Mouse (Mus musculus) embryonic facial prominence, embryonic 11.5 days (tissue): Measurements from ENCODE around the gene Catsperg2. TPM values are rescaled to one million over a fixed set of nuclear protein-coding genes. Genes with fewer than 3 reads are reported as not detected.
"Not testable (repeated sequence)": the region's sequence is repeated elsewhere in the genome, so short reads cannot be mapped to it uniquely, and the experiment has no call there.

Source experiments
- ATAC-seq: fragments of 200-750 bp; cut with Nextera tagmentation; replicated peaks from 2 replicates; pipeline ENCODE4 v1.8.0; 2017; ENCODE audit warnings: low read depth; ENCODE audit not compliant: insufficient number of reproducible peaks, low FRiP score, low TSS enrichment
- DNase-seq: peaks from one replicate; pipeline ENCODE4 v3.0.0-alpha.2; 2015; ENCODE audit warnings: low spot score
- H3K27ac ChIP-seq: fragments of 300-500 bp; sonication (generic); replicated peaks from 2 replicates; pipeline ENCODE4 v1.5.1; 2014; ENCODE audit warnings: mild to moderate bottlenecking, low read depth, low read length, control low read depth
- H3K27me3 ChIP-seq: fragments of 300-500 bp; sonication (generic); 2 replicates; pipeline ENCODE4 v1.6.1; 2014; ENCODE audit warnings: mild to moderate bottlenecking, low read length, moderate library complexity, mixed read lengths; ENCODE audit not compliant: control insufficient read depth, insufficient read depth
- H3K36me3 ChIP-seq: fragments of 300-500 bp; sonication (generic); replicated peaks from 2 replicates; pipeline ENCODE4 v1.6.1; 2014; ENCODE audit warnings: low read depth, mild to moderate bottlenecking, low read length, moderate library complexity, mixed read lengths; ENCODE audit not compliant: control insufficient read depth, insufficient read depth
- H3K4me1 ChIP-seq: fragments of 300-500 bp; sonication (generic); 2 replicates; pipeline ENCODE4 v1.6.1; 2014; ENCODE audit warnings: low read length, mixed read lengths; ENCODE audit not compliant: control insufficient read depth, insufficient read depth
- H3K4me2 ChIP-seq: fragments of 300-500 bp; sonication (generic); 2 replicates; pipeline ENCODE4 v1.6.1; 2014; ENCODE audit warnings: low read depth, mild to moderate bottlenecking, control low read depth, low read length, moderate library complexity
- H3K4me3 ChIP-seq: fragments of 300-500 bp; sonication (generic); 2 replicates; pipeline ENCODE4 v1.5.1; 2014; ENCODE audit warnings: low read depth, low read length, control low read depth
- H3K9ac ChIP-seq: fragments of 300-500 bp; sonication (generic); replicated peaks from 2 replicates; pipeline ENCODE4 v1.6.1; 2014; ENCODE audit warnings: mild to moderate bottlenecking, control low read depth, low read length
- H3K9me3 ChIP-seq: fragments of 300-500 bp; sonication (generic); replicated peaks from 2 replicates; pipeline ENCODE4 v1.6.1; 2016; ENCODE audit warnings: mild to moderate bottlenecking, low read length, inconsistent platforms, mixed read lengths; ENCODE audit not compliant: control insufficient read depth
- WGBS: fragments of 180-500 bp; shearing (Covaris S2); extraction: QIAGEN DNeasy Blood & Tissue Kit; methylation state at CpG from one replicate; pipeline ENCODE4 v1.1.7; 2014; 5-methylcytosine and 5-hydroxymethylcytosine counted together
- polyA plus RNA-seq: library from polyadenylated mRNA; unstranded; fragments of >200 nt; fragmentation: Nextera tagmentation; extraction: Ambion mirVana; gene quantifications from 2 replicates; pipeline ENCODE4 v1.2.1, GENCODE M21; 2014

The Catsperg2 gene
- polyA plus RNA-seq, 1 experiment from 2014 or later = not detected

GRCm38 (mm10) chr7:29760476-29760875 is 33.6 kb upstream of the Catsperg2 start:
- ATAC-seq = no peak
- H3K9me3 ChIP-seq = no peaks in the 10 kb centered on the region
- no peak overlapping the region for H3K9ac ChIP-seq
- WGBS = 88% methylated on average over 5 of the region's 5 CpGs
- H3K4me2 ChIP-seq = no peak overlapping the region
- no peak overlapping the region for H3K4me3 ChIP-seq
- H3K27me3 ChIP-seq = no peaks in the 10 kb centered on the region
- H3K4me1 ChIP-seq = no peaks in the 10 kb centered on the region
- no peaks in the 10 kb centered on the region for H3K36me3 ChIP-seq
- H3K27ac ChIP-seq = no peak overlapping the region
- DNase-seq = no peak

- no peak overlapping the region for H3K27ac ChIP-seq
- H3K4me1 ChIP-seq = no peaks in the 10 kb centered on the region
- DNase-seq = no peak
- H3K4me3 ChIP-seq = no peak overlapping the region
- no peak overlapping the region for H3K4me2 ChIP-seq
- no peaks in the 10 kb centered on the region for H3K9me3 ChIP-seq
- no peak overlapping the region for H3K9ac ChIP-seq
- H3K36me3 ChIP-seq = no peaks in the 10 kb centered on the region
- H3K27me3 ChIP-seq = no peaks in the 10 kb centered on the region
- 85% methylated on average over 3 of the region's 3 CpGs for WGBS
- no peak for ATAC-seq
Measured at GRCm38 (mm10) chr7:29742258-29742657, 15.4 kb upstream of the Catsperg2 start.

- H3K27ac ChIP-seq = no peak overlapping the region
- no peak overlapping the region for H3K4me2 ChIP-seq
- ATAC-seq = no peak
- H3K9ac ChIP-seq = no peak overlapping the region
- H3K4me1 ChIP-seq = no peaks in the 10 kb centered on the region
- no peaks in the 10 kb centered on the region for H3K27me3 ChIP-seq
- no peak overlapping the region for H3K4me3 ChIP-seq
- WGBS = 92% methylated on average over 2 of the region's 2 CpGs
- H3K9me3 ChIP-seq = no peaks in the 10 kb centered on the region
- H3K36me3 ChIP-seq = no peaks in the 10 kb centered on the region
- DNase-seq = no peak
Measured at GRCm38 (mm10) chr7:29728055-29728454, 1.2 kb upstream of the Catsperg2 start.

GRCm38 (mm10) chr7:29725461-29726142 is 1.2 kb downstream of the Catsperg2 start:
- not testable (repeated sequence) for ATAC-seq, H3K36me3 ChIP-seq, H3K4me2 ChIP-seq, H3K9me3 ChIP-seq, H3K27me3 ChIP-seq, H3K4me1 ChIP-seq, H3K9ac ChIP-seq, H3K4me3 ChIP-seq, H3K27ac ChIP-seq
- peak; percentile 8 for DNase-seq
- WGBS = 25% methylated on average over 16 of the region's 17 CpGs

- not testable (repeated sequence) for H3K4me2 ChIP-seq, H3K4me3 ChIP-seq, H3K4me1 ChIP-seq, H3K27me3 ChIP-seq, H3K27ac ChIP-seq, DNase-seq, H3K36me3 ChIP-seq, ATAC-seq, H3K9me3 ChIP-seq, H3K9ac ChIP-seq
- 84% methylated on average over 2 of the region's 2 CpGs for WGBS
Measured at GRCm38 (mm10) chr7:29708891-29709290, 17.9 kb downstream of the Catsperg2 start.

- not testable (repeated sequence) for H3K36me3 ChIP-seq, H3K9me3 ChIP-seq, ATAC-seq, H3K4me2 ChIP-seq, H3K27ac ChIP-seq, H3K4me1 ChIP-seq, H3K27me3 ChIP-seq, DNase-seq, H3K9ac ChIP-seq, H3K4me3 ChIP-seq
- 86% methylated on average over 3 of the region's 3 CpGs for WGBS
Measured at GRCm38 (mm10) chr7:29695231-29695630, 31.6 kb downstream of the Catsperg2 start.

GRCm38 (mm10) chr7:29681868-29682267 is 45.0 kb downstream of the Catsperg2 start:
- no peak for ATAC-seq
- no peak overlapping the region for H3K4me2 ChIP-seq
- no peaks in the 10 kb centered on the region for H3K4me1 ChIP-seq
- no peak for DNase-seq
- no peak overlapping the region for H3K27ac ChIP-seq
- 62% methylated on average over 3 of the region's 3 CpGs for WGBS
- no peak overlapping the region for H3K4me3 ChIP-seq
- H3K36me3 ChIP-seq = no peaks in the 10 kb centered on the region
- H3K9me3 ChIP-seq = no peaks in the 10 kb centered on the region; the same call in 1 of the 2 replicates
- H3K9ac ChIP-seq = no peak overlapping the region
- no peaks in the 10 kb centered on the region for H3K27me3 ChIP-seq
